Mouse (Mus musculus) frontal cortex, postnatal 25 days (tissue): ENCODE measurements around the gene Vwa7.
"Not testable (repeated sequence)": the region's sequence is repeated elsewhere in the genome, so short reads cannot be mapped to it uniquely, and the experiment has no call there.

Experiments used
- DNase-seq, 2 experiments: peaks; one replicate each; pipeline ENCODE4 v3.0.0; 2022; ENCODE audit warnings: low spot score in 2 of 2

The Vwa7 gene

GRCm38 (mm10) chr17:35021842-35022477 lies 5.6 kb downstream of the Vwa7 start:
- DNase-seq: no peak

- DNase-seq: no peak
Observed at GRCm38 (mm10) chr17:35022541-35023060, 6.2 kb downstream of the Vwa7 start.

GRCm38 (mm10) chr17:35023221-35023620 lies 6.8 kb downstream of the Vwa7 start:
- DNase-seq: no peak

DNA sequence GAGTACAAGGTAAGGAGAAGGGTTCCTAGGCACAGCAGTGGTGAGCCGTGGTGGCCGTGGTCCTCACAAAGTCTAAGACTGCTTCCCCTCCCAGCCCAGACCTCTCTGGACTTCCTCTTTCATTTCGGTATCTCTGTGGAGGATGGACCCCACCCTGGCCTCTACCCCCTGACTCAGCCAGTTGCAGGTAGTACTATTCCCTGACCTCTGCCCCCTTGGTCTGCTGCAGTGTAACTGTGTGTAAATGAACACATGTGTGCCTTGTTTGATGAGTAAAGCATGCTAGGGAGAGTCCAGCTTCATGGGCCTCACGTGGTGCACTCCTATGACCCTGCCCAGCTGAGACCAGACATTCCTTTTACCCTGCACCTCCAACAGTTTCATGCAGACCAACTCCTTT lies 7.4 kb downstream of the Vwa7 start:
- no peak for DNase-seq

DNA sequence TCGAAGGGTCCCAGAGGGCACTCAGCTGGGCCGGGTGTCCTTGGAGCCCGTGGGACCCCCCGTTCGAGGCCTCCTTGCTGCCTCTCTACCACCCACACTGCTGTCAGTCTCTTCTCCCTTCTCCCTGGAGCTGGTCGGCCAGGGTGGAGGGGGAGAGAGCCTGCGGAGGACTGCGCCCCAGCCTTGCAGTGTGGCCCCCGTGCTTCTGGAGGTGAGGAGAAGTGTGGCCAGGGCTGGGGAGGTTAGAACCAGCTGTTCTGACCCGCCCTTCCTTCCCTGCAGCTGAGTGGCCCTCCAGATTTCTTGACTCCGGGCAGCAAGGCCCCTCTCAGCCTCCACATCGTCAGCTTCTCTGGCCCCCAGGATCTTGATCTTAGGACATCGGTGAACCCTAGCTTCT lies 7.9 kb downstream of the Vwa7 start:
- no peak for DNase-seq

DNA sequence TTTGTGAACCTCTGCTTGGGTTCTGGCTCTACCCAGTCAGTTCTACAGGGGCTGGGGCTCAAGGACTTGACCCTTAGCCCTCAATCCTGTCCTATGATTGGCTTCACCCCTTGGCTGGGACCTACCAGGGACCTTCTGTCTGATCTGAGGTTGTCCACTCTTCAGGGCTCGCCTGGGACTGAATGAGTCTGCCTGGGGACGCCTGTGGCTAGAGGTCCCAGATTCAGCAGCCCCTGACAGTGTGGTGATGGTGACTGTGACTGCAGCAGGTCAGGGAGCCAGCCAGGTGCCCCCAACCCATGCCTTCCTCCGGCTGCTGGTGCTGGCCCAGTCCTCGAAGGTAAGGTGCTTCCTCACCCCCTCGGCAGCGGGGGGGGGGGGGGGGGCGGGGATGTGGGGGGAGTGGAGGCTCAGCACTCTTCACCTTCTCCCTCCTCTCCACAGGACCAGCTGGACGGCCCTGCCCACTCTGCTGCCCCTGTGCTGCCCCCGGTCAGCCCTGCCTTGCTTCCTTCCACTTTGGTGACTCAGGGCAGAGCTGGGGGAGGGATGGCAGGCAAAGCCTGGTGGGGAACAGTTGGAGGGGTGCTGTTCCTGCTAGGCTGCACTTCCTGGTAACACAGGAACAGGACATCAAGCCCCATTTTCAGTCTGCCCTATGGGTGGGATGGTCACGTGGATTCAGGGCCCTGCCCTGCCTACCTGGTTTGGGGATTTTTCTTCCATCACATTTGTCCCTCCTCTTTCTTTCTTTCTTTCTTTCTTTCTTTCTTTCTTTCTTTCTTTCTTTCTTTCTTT lies 8.5 kb downstream of the Vwa7 start:
- no peak for DNase-seq

DNA sequence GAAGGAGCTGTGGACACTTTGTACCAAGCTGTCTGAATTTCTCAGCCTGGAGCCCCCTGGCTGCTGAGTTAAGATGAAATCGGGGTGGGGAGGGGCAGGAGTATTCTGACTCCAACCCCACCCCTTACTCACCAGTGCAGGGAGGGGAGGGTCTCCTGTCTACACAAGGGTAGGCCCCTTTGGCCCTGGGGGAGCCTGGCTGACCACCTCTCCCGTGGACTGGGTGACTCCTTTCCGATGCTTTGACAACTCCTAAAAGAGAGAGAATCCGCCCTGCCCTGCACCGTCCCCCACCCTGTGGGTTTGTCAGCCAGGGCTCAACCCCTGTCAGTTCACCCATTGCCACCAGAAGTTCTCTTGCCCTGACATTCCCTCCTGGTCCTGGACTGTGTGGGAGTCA lies 9.8 kb downstream of the Vwa7 start:
- DNase-seq: no peak

GRCm38 (mm10) chr17:35027277-35028068 lies 11.1 kb downstream of the Vwa7 start, which contains the start of gene Sapcd1:
TSS of gene Sapcd1 (minus strand) at chr17:35028016.
- DNase-seq: no peak

- no peak for DNase-seq
Observed at GRCm38 (mm10) chr17:35028315-35028714, 11.9 kb downstream of the Vwa7 start.

GRCm38 (mm10) chr17:35029691-35030532 lies 13.5 kb downstream of the Vwa7 start:
- DNase-seq: no peak

DNA sequence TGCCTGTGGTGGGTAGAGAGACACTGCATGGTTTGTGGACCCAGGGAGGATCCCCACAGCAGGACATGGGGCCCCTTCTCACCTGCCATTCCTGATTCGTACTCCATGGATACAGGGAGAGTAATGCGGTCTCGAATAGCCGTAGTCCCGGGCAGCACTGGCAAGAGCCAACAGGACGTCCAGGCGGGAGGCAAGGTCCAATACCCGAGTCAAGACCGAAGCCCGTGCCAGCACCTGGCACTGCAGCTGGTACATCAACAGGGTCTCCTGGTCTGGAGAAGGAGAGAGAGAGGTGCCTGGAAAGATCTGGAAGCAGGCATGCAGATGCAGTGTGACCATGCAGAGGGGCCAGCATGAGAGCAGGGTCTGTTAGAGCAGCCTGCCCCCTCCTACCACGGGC lies 14.9 kb downstream of the Vwa7 start:
- no peak for DNase-seq

GRCm38 (mm10) chr17:35031880-35032279 lies 15.5 kb downstream of the Vwa7 start:
- no peak for DNase-seq

DNA sequence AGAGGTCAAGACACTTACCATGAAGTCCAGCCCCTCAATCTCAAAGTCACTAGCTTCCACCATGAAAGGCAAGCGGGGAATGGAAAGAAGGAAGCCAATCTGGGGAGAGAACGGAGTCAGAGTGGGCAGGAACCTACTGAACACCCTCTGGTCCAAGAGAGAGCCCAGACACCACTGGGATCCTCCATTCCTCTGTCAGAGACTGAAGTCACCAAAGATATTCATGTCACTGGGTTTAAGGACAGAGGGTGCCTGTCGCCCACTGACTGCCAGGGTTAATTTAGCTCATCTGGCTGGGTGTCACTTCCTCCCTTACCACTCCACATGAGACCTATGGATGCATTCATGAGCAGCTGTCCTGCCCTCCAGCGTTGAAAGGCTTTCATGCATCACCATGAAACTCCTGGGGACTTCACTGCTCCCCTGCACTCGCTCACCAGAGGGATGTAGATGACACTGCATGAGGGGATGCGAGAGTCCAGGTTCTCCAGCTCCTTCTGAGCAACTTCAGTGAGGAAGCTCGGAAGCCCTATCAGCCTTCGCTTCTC lies 16.0 kb downstream of the Vwa7 start:
- DNase-seq: no peak

DNA sequence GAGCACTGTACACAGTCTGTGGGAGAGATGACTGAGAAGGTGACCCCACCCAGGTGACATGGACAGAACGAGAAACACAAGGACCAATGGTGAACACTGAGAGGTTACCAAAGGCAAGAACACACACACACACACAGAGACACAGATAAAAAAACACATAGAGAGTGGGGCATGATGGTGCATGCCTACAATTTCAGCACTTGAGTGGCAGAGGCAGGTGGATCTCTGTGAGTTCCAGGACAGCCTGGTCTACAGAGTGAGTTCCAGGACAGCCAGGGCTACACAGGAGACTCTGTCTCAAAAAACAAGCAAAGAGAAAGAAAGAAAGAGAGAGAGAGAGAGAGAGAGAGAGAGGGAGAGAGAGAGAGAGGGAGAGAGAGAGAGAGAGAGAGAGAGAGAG lies 17.3 kb downstream of the Vwa7 start:
- not testable (repeated sequence) for DNase-seq

GRCm38 (mm10) chr17:35034896-35035295 lies 18.5 kb downstream of the Vwa7 start:
- no peak for DNase-seq

DNA sequence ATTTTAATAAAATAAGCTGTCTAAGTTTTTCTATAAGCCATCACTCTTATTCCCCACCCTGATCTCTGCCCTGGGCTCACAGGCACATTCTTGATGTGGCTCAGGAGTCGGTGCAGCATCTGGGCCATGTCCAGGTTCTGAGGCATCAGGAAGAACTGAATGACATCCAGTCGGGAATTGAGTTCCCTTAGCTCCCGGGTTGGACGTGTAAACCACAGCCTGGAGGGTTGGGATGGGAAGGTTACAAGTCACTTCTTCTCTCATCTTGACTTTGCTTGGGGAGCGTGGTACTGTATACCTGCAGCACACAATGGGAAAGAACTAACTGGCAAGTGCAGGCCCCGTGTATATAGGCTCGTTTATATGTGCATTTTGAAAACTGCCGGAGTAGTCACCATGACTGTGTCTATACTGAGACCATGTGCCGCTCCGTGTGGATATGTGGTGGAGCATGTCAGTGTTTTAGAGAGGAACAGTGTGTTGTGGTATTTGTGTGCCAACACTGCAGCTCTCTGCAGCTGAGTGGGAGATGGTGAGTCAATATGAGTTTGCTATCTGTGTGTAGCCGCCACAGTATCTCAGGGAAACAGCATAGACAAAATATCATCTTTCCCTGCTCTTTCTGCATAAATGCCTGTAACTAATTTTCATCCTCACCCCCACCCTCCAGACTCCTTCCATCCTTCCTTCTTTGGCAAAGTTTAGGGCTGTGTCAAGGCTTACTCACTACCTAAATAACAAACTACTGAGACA lies 22.9 kb downstream of the Vwa7 start:
- DNase-seq: no peak

DNA sequence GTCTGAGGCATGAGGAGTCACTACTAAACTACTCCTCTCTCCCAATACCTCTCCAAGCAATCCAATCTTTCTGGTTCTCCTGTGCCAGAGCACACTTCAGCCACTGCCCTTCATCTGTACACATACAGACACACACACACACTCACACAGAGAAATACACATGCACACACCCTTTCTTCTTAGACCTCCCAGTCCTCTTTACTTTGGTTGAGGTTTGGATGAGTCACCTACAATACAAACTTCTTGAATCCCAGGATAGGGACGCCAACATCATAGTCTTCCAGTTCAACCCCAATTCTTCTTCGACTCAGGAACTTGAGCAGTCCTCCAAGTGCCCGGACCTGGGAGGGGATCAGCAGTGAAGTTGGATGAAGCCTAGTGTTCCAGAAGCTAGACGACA lies 27.4 kb downstream of the Vwa7 start:
- no peak for DNase-seq

- no peak for DNase-seq
Observed at GRCm38 (mm10) chr17:35044904-35045806, 28.8 kb downstream of the Vwa7 start.
